Mouse (Mus musculus) embryonic facial prominence, embryonic 15.5 days (tissue): ENCODE data around the gene Il1f6. TPM values are rescaled to one million over a fixed set of nuclear protein-coding genes. Genes with fewer than 3 reads are reported as not detected.

Source experiments
- polyA plus RNA-seq: library from polyadenylated mRNA; unstranded; fragments of >200 nt; fragmentation: Nextera tagmentation; extraction: Ambion mirVana; gene quantifications from 2 replicates; pipeline ENCODE4 v1.2.1, GENCODE M21; 2015

The Il1f6 gene
- polyA plus RNA-seq, 1 experiment from 2014 or later, result 3.6 TPM

Other genes starting within 250 kb of the Il1f6 start
- gene Hnmt, start 166.0 kb upstream of the Il1f6 start, polyA plus RNA-seq, result 1.0 and 1.4 TPM in 2 replicates
- gene Tbpl2, start 118.8 kb upstream of the Il1f6 start, polyA plus RNA-seq, result not detected in 2 replicates
- 1.4 and 1.8 TPM in 2 replicates for gene Il1f8, start 62.3 kb upstream of the Il1f6 start, polyA plus RNA-seq
- 3.3 and 4.2 TPM in 2 replicates for gene Il1f9, start 28.9 kb upstream of the Il1f6 start, polyA plus RNA-seq
- 16.9 and 22.2 TPM in 2 replicates for gene Il1f5, start 61.5 kb downstream of the Il1f6 start, polyA plus RNA-seq
- 0.46 and 0.68 TPM in 2 replicates for gene Il1f10, start 75.8 kb downstream of the Il1f6 start, polyA plus RNA-seq
- 7.4 and 11.9 TPM in 2 replicates for gene Il1rn, start 121.4 kb downstream of the Il1f6 start, polyA plus RNA-seq
- 5.4 and 5.7 TPM in 2 replicates for gene Psd4, start 152.2 kb downstream of the Il1f6 start, polyA plus RNA-seq